Mouse (Mus musculus) gonadal fat pad, adult 2 months (tissue): ENCODE results near the gene Kcnc3. TPM values are rescaled to one million over a fixed set of nuclear protein-coding genes. Genes with fewer than 3 reads are reported as not detected.

Source experiments
- DNase-seq: peaks from one replicate; pipeline ENCODE4 v3.0.0-alpha.2; 2012; ENCODE audit warnings: low read depth
- polyA plus RNA-seq: library from polyadenylated mRNA; depleted of rRNA; stranded (reverse); fragments of >200 nt; gene quantifications from 2 replicates; pipeline ENCODE4 v1.2.3, GENCODE M21; 2012

The Kcnc3 gene
- polyA plus RNA-seq, 1 experiment = 24.5 TPM

DNA sequence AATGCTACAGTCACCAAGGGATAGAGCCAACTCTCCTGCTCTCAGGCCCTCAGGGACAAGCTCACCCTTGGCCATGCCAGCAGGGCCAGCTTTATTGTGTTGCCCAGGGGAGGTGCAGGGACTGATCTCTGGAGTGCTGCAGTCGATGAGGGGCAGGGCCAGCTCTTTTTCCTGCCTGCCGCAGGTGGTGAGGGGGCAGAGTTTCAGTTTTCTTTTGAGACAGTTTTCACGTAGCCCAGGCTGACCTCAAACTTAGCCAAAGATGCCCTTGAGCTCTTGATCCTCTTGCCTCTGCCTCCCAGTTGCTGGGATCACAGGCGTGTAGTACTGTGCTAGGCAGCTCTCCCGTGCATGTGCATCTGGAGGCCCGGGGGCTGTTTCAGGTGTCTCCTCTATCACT, 19.5 kb upstream of the Kcnc3 start:
- no peak for DNase-seq

DNA sequence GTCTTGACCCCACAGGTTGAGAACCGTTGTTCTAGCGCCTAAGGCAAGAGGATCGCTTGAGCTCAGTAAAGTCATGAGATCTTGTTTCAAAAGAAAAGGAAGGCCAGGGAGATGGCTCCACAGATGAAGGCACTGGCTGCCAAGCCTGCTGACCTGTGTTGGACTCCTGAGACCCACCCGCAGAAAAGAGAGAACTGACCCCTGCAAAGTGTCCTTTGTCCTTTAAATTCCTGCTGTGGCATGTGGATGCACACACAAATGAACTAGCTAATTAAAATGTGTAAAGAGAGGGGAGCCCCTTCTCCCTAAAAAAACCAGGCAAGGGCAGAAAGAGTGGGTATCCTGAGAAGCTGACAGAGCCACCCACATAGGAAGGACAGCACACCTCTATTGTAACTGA, 18.7 kb upstream of the Kcnc3 start:
- DNase-seq = no peak

DNA sequence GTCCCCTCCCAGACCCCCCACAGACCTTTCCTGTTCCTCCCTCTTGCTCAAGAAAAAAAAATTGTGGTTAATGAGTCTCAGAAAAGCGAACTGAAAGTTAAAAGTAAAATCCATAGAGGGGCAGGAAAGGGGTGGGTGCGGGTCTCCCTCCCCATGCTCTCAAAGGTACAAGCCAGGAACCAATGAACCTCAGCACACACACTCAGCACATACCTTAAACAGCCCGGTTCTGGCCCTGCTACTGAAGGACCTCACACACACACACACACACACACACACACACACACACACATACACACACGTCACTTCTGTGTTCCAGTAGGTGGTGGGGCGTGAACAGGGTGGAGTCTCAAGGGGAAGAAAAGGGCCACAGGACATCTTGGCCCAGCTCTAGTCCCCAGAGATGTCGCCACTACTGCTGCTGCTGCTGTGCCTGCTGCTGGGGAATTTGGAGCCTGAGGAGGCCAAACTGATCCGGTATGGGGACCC, 18.2 kb upstream of the Kcnc3 start, which contains the start of gene Napsa:
TSS of gene Napsa (plus strand) at position 168 of the 489 bp plus-strand sequence.
- no peak for DNase-seq

DNA sequence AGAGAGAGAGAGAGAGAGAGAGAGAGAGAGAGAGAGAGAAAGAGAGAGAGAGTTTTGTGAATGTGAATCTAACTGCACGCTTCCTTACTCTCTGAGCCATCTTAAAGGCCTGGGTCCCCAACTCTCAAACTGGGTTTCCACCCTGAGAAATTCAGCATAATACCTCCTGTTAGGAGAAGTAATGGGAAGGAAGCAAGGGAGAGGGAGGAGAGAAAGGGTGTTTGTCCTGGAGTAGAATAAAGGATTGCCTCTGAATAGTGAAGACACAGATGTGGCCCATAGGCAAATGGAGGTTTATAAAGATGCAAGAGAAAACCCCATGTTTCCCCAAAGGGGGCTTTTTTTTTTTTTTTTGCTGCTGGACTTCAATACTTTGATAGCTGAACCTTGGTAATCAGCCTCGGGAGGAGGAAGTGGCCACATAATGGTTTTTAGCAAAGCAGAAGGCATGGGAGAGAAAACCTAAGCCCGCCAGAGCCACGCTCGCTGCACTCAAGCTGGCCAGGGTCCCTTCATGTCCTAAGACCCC, 17.4 kb upstream of the Kcnc3 start:
- no peak for DNase-seq

DNA sequence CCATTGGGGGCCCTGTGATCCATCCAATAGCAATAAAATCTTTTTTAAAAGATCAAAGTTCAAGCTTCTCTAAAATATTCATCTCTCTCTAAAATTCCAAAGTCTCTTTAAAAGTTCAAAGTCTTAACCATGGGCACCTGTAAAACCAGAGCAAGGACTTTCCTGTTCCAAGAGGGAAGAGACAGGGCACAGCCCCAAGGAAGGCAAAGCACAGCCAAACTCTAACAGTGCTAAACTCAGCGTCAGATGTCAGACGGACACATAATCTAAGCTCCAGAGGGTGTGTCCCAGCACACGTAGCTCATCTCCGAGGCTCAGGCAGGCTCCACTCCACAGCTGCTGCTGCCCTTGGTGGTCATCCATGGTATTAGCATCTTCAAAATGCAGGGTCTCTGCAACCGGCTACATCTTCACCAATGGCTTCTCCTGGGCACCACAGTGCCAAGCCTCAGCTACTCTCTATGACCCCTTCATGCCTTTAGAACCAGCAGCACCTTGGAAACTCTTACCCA, 14.1 kb upstream of the Kcnc3 start:
- no peak for DNase-seq

DNA sequence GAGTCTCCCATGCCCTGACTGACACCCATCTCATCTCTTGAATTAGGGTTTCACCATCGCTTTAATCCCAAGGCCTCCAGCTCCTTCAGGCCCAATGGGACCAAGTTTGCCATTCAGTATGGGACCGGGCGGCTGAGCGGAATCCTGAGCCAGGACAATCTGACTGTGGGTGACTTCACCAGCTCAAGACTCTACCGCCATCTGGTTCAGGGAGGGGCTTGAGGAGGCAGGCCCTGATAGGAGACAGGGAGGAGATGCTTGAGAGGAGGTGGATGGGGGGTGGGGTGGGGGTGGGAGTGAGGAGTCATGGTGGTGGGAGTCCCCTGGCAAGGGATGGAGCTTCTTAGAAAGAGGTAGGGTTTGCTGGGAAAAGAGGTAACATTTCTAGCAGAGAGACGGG, 8.8 kb upstream of the Kcnc3 start:
- DNase-seq = no peak

DNA sequence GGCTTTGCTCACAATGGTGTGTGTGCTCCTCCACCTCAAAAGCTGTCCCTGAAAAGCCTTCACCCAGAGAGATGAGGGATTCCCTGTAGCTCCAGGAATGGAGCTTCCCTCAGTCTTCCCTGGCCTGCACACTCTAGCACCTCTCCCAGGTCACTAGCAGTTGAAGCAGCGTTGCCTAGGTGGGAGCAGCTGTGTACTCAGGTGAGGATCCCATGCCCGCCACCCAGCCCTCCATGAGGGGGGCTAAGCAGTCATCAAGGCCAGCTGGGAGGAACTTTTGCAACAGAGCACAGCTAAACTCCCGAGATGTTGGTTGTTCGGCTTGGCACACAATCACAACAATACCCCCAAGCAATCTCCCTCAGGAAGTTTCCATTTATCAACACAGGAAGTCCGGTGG, 7.8 kb upstream of the Kcnc3 start:
- no peak for DNase-seq

DNA sequence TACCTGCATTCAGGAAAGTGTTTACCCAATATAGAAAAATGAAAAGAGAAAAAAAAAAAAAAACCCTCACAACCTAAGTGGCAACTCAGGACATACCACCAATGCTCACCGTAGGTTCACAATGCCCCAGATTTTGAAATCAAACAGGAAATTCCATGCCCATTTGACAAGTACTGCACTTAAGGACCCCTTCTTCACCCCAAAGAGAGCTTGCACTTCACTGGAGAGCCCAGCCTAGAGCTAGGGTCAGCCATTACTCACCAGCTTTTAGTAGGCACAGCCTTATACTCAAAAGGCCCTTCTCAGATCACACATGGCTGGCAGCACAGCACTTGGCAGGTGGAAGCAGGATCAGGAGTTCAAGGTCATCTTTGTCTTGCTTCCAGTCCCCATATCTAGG, 7.3 kb upstream of the Kcnc3 start:
- no peak for DNase-seq

DNA sequence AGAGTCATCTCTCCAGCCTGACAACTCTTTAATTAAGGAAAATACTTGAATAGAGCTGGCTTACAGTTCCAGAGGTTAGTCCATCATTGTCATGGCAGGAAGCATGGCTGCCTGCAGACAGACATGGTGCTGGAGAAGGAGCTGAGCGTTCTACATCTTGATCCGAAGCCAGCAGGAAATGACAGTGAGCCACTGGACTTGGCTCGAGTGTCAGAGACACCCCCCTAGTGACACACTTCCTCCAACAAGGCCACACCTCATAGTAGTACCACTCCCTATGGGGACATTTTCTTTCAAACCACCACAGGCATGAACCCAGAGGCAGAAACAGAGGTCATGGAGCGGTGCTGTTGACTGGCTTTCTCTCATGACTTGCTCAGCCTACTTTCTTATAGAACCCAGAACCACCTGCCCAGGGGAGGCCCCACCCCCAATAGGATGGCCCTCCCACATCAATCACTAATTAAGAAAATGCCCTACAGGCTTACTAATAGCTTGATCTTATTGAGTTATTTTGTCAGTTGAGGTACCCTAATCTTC, 6.1 kb upstream of the Kcnc3 start:
- no peak for DNase-seq

DNA sequence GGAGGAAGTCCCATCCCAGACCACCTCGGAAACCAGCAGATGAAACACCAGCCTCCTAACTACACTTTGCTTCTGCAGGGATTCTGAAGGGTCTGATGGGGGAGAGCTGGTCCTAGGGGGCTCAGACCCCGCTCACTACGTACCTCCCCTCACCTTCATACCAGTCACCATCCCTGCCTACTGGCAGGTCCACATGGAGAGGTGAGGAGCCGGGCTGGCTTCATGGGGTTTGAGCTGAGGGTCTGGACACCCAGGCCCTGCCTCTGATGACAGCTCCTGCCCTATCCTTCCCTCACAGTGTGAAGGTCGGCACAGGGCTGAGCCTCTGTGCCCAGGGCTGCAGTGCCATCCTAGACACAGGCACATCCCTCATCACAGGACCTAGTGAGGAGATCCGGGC, 5.5 kb upstream of the Kcnc3 start:
- DNase-seq = no peak

DNA sequence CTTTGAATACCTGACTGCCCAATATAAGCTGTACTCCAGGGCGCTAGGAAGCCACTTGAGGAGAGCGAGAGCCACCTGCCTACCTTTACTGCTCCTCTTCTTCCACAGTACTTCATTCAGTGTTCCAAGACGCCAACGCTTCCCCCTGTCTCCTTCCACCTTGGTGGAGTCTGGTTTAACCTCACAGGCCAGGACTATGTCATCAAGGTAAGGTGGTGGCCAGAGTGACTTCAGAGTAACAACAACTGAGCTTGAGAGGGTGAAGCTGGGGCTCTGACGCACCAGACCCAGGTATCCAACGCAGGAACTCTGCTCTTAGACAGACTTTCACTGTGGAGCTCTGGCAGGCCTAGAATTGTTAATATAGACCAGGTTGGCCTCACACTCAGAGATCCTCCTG, 4.9 kb upstream of the Kcnc3 start:
- no peak for DNase-seq

DNA sequence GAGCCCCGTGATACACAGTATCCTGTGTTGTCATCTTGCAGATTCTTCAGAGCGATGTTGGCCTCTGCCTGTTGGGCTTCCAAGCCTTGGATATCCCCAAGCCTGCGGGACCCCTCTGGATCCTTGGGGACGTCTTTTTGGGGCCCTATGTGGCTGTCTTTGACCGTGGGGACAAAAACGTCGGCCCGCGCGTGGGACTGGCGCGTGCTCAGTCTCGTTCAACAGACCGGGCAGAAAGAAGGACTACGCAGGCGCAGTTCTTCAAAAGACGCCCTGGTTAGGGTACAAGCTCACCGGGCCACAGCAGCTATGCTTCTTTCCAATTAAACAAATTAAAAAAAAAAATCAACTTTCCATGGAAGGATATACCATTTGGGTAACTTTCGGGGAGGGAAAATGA, 3.9 kb upstream of the Kcnc3 start:
- no peak for DNase-seq

DNA sequence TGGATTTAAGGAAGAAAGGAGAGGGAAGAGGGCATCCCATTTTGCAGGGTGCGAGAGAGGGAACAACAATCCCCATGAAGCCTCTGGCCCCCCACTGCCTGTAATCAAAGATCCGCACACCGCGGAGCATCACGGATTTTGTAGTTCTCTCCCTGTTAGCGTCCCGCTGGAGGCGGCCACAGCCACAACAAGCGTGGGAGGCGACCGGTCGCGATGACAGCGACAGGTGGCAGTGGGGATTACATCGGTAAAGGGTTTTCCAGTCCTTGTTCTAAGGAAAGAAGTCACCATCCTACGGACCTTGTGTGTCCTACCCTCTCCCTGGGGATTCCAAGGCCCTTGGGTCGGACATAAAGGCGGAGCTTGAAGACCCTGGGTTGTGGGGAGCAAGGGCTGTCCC, 3.5 kb upstream of the Kcnc3 start:
- DNase-seq = no peak

DNA sequence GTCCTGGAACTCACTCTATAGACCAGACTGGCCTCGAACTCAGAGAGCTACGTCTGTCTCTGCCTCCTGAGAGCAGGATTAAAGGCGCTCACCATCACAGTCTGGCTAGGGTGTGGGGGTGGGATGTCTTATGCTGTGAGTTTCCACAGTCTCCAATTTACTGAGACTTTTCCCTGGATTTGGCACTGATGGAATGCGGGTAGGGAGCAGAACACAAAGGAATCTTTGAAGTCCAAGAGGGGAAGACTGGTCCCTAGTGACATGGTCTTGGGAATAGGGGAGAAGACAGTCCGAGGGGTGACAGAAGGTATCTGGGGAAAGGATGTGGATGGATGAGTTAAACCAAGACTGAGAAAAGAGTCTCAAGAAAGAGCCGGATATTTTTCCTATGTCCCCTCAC, 2.8 kb upstream of the Kcnc3 start:
- no peak for DNase-seq

DNA sequence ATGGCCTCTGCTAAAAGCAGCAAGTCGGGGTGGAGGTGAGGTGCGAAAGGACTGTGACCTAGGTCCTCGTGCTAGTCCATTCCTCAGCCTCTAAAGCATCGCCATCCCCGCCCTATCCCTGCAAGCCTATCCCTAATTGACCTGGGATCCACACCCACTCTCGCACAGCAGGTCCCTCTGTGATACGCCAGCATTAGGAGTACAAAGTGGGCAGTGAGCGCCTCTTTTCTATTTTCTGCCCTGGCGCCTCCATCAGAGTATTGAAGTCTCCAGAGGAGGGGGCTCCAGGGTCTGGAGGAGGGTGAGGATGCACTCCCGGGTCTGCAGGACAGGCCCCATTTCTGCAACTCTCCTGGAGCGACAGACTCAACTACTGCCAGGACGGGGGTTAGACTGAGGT, 2.1 kb upstream of the Kcnc3 start:
- no peak for DNase-seq

DNA sequence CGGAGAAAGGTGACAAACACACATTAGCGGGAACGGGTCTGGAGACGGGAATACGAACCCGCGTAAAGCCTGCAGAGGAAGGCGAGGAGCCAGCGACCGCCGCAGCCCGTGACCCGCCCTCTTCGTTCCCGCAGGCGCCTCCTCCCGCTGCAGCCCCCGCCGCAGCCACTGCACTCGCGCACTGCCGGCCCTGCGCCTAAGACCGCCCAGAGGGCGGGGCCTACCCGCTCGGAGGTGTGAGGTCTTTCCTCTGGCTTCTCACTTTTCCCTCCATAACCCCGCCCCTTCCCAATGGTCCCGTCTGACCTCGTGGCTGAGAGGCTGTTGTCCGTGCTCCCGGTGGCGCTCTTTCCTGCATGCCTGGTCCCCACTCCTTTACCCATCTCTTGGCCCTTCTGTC, 1.3 kb upstream of the Kcnc3 start:
- no peak for DNase-seq

DNA sequence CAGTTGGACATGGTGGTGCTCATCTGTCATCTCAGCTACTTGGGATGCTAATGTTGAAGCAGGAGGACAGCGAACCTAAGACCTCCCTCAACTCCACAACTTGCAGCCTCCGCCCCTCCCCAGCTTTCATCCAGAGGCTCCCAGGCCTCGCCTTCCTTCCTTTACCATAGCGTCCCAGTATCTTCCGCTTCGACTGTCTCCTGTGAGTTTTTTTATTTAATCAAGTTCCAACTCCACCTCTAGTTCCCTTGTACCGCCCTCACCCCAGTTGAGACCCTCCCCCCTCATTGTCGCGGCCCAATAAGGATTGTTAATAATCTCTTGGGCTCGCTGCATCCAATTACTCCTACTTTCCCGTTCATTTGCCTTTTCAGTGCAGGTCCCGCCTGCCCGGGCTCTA, 518 bp upstream of the Kcnc3 start:
- no peak for DNase-seq

DNA sequence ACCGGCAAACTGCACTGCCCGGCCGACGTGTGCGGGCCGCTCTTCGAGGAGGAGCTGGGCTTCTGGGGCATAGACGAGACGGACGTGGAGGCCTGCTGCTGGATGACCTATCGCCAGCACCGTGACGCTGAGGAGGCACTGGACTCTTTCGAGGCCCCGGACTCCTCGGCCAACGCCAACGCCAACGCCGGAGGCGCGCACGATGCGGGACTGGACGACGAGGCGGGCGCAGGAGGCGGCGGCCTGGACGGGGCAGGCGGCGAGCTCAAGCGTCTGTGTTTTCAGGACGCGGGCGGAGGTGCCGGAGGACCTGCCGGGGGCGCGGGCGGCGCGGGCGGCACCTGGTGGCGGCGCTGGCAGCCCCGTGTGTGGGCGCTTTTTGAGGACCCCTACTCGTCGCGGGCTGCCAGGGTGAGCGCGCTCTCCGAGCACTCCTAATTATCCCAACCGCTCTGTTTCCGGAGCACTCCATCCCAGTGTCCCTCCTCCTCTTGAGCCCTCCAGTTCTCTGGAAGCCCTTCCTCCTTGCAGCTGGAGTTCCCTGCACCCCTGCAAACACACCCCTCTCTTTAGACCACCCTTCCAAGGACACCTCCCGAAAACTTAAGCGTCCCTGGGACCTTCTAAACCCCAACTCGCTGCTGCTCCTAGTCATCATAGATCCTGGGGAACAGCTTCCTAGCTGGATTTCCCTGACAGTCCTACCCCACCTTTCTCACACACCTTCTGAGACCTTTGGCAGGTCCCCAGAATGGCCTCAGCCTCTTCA, 1.1 kb downstream of the Kcnc3 start:
- DNase-seq = no peak

DNA sequence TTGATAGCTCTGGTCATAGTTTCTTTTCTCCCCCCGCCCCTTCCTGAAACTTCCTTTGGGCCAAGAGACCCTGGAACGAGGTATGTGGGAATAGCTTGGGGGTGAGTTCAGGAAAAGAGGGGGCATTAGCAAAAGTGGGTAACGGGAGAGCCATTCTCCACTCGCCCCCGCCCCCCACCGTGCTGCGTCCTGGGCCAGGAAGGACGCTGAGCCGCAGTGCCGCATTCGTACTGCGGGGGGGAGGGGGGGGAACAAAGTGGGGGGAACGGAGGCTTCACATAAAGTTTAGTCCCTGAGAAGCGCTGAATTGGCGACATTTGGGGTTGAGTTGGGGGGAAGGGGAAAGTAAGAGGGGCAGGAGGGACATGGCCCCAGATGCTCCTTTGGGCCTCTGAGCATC, 2.6 kb downstream of the Kcnc3 start:
- no peak for DNase-seq

DNA sequence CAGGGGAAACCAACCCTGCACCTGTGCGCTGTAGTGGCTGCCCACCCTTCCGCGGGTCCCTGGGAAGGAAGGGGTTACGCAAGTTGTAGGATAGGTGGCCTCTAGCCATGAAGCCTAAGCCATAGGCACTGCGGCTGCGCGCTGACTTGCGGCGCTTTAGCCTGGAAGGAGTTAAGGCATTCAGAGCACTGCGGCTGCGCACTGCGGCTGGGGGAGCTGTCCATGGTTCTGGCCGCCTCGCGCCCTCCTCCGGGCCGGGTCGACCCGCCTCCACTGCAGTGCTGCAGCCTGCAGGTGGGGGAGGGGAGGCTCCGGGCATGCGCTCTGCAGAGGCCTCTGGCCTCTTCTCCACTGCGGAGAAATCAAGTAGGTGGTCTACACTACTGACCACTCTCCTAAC, 3.3 kb downstream of the Kcnc3 start:
- no peak for DNase-seq

DNA sequence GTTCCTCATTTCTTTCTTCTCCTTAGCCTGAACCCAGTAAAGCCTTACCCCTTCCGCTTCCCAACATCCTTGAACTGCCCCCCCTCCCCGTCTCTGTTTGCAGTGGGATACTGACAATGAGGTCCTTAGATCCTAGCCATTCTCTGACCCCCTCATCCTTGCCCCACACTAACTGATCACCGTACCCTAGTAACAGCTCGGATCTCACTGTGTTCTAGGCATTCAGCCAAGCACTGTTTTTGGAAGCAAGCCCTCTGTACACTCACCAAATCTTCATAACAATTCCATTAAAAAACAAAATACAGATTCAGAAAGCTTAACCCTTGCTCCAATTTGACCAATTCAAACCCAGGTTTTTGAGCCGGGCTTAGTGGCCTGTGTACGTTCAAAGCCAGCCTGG, 3.8 kb downstream of the Kcnc3 start:
- DNase-seq = no peak

DNA sequence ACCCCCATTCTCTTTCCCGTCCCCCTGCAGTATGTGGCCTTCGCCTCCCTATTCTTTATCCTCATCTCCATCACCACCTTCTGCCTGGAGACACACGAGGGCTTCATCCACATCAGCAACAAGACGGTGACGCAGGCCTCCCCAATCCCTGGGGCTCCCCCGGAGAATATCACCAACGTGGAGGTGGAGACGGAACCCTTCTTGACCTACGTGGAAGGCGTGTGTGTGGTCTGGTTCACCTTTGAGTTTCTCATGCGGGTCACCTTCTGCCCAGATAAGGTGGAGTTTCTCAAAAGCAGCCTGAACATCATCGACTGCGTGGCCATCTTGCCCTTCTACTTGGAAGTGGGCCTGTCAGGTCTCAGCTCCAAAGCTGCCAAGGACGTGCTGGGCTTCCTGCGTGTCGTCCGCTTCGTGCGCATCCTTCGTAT, 4.7 kb downstream of the Kcnc3 start:
- no peak for DNase-seq

DNA sequence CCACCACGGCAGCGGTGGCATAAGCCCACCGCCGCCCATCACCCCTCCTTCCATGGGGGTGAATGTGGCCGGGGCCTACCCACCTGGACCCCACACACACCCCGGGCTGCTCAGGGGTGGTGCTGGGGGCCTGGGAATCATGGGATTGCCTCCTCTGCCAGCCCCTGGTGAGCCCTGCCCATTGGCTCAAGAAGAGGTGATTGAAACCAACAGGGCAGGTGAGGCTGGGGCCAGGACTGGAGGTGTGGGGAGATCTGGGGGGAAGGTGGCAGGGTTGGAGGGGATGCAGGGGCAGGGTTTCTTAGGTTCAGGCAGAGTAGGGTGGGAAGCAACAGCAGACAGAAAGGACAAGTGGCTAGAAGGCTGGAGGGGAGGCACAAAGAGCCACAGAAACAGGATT, 5.6 kb downstream of the Kcnc3 start:
- no peak for DNase-seq
